Mouse (Mus musculus) right cerebral cortex, adult 2 months (tissue): ENCODE measurements at regions not wholly inside any gene's neighbourhood (a gene's known extent, or its start where the extent isn't known, plus 50 kb on each side); places are given as distances from the start of the nearest gene placed in this dataset.
A peak's percentile ranks its signal among the peaks of the same experiment; 100 is the strongest.

ENCODE experiments used
- DNase-seq, 2 experiments: peaks; one replicate each; pipeline ENCODE4 v3.0.0; 2021 to 2022; ENCODE audit warnings: low spot score in 2 of 2

DNA sequence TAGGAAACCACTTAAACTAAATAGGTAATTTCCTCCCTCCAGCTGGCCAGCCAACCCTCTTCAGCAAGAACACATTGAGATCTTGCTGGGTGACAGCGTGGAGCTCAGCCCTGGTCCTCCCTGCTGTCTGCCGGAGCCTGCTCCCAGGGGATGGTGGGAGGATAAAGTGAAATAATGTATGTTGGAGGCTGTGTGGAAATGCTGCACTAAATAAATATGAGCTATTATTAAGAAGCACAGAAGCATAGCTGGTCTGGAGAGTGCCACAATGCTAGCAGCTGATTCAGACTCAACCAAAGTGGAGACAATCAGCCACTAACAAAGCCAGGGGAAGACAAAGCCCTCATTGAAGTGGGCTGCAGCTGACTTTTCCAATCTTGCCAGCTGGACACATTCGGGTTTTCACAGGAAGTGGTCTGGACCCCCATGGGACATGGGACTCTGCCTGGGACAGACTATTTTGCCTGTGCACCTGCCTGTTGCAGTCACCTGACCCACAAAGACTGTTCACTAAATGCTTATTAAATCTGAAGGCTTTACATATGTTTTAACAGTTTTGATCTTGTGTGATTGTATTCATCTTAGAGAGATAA is 248.3 kb downstream of the Emp1 start:
- no peak for DNase-seq

GRCm38 (mm10) chr6:135627928-135628327 is 265.6 kb downstream of the Emp1 start:
- peak in 1 of 2 experiments; percentile 30 for DNase-seq

DNA sequence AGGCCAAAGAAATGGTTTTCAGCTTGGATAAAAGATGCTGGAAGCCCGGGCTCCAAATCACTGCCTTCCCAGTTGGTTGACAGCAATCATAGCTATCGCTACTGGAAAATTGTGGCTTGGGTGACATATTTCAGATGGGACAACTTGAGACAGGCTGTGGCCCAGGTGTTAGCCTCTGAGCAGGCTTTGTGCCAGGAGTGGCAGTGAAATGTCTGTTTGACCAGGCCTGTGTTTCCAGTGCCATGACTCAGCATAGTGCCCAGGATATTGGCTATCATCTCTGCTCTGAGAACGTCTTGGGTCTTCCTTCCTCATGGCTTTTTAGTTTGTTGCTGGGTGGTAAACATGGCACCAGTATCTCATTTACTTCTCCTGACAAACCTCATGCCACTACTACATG is 266.9 kb downstream of the Emp1 start:
- no peak for DNase-seq

- no peak for DNase-seq
Measured at GRCm38 (mm10) chr6:135632671-135633070, 270.3 kb downstream of the Emp1 start.

DNA sequence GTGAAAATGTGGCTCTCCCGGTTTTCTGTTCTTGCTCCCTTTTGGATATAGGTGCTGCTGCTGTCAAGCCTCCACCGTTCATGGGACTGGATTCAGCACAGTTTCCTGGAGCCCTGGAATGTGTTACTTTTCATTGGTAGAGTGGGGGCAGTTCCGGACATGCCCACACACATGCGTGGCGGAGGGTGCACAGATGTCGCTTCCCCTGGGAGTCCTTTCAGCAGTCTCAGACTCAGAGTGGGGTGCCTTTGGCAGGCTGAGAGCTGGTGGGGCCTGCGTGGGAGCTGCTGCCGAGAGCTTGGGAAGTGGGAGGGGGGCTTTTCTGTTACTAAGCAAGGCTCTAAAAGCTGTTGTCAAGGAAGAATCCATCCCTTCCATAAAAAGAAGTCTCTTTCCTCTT is 274.3 kb downstream of the Emp1 start:
- DNase-seq, result peak; percentile 90 to 92

- peak; percentile 44 to 54 for DNase-seq
Measured at GRCm38 (mm10) chr6:135642711-135643110, 280.4 kb downstream of the Emp1 start.

GRCm38 (mm10) chr6:135646177-135646576 is 283.8 kb downstream of the Emp1 start:
- no peak for DNase-seq

DNA sequence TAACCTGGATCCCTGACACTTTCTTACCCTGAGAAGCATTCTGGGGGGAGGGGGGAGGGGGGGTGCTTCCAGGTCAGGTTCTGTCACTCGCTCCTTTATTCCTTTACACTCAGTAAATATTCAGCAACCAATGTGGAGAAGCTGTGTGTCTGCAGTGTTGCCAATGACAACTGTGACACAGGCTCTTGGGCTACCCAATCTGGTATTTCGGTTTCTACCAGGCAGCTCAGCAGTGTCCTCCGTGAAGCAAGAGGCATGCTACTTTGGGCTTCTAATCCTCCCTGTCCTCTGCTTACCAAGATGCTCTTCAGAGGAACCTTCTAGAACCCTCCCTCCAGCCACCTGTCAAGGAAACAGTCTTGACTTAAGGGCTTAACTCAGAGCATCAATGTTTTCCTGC is 290.7 kb downstream of the Emp1 start:
- DNase-seq, result no peak

GRCm38 (mm10) chr6:135662386-135662785 is 300.0 kb downstream of the Emp1 start:
- peak; percentile 40 to 62 for DNase-seq

DNA sequence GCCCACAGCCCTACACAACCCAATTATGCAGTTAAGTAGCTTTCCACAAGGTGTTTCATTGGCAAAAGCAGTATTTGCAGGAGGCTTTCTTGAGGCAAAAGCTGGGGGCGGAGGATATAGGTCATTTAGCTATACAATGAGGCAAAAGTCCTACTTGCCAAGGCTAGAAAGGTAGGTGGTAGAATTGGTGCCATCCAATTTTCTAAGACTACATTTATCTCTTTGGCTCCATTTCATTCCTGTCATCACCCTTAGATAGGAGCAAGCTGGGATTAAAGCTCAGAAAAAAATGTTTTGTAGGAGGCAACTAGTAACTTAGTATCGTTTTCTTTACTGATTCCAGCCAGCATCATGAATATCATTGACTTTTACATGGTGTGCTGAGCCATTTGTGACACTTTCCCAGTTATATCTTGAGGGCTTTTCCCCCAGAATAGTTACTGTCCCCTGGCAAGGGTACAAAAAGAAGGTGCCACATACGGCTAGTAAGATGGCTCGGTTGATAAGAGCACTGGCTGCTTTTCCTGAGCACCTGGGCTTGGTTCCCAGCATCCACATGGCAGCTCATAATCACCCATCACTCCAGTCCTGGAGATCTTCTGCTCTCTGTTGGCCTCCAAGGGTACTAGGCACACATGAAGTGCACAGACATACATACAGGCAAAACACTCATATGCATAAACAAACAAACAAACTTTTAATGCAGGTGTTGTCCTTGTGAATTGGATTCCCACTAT is 300.6 kb downstream of the Emp1 start:
- DNase-seq, result peak; percentile 18 to 40
